Mouse (Mus musculus): Measurements from ENCODE around the gene Nudt21. TPM values are rescaled to one million over a fixed set of nuclear protein-coding genes. Genes with fewer than 3 reads are reported as not detected.
"Not testable (repeated sequence)": the region's sequence is repeated elsewhere in the genome, so short reads cannot be mapped to it uniquely, and the experiment has no call there.

Nudt21 gene
- polyA plus RNA-seq (2016; fragmentation: Nextera tagmentation; extraction: Ambion mirVana), result 162 and 166 TPM in 2 replicates

DNA sequence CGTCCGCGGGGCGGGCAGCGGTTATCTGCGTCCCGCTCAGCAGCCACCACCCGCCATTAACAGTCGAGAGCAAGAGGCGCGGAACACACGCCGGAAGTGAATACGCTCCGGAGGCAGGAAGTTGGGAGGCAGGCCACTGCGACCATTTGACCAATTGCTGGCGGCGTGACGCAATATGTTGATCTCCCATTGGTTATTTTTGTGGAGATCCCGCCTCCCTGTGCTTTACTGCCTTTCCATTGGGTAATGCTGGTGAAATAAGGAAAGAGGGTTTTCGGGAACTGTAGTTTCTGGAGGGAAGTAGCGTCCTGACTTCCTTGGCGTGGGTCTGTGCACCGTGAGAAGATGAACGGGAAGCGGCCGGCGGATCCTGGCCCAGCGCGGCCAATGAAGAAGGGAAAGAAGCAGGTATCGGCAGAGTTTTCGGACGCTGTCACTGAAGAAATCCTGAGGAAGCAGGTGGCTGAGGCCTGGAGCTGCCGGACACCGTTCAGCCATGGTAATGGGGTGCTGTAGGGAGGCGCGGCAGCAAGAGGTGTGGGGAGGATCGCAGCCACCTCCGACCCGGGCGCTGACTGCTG, at the start of gene Nudt21, which contains the start of gene Ogfod1:
Gene Nudt21 (minus strand): TSS at position 88 of the 581 bp plus-strand sequence.
Gene Ogfod1 (plus strand): TSS at position 255 of the 581 bp plus-strand sequence.
- DNase-seq (ENCODE audit: low spot score), result peak; percentile 96
- H3K36me3 ChIP-seq, result peaks cover 7% of the 10 kb centered on the region; the same call in 1 of the 2 replicates
- peaks cover 34% of the 10 kb centered on the region for H3K4me1 ChIP-seq (replicated peaks)
- under 1% methylated on average over 41 of the region's 41 CpGs for WGBS
- H3K9me3 ChIP-seq, result no peaks in the 10 kb centered on the region
- peak within 1 kb of the TSS; percentile 88 for H3K27ac ChIP-seq
- H3K27me3 ChIP-seq (ENCODE audit: insufficient read depth, poor library complexity, severe bottlenecking), result no peaks in the 10 kb centered on the region
- peak within 1 kb of the TSS; percentile 86 for H3K4me3 ChIP-seq

GRCm38 (mm10) chr8:94076461-94077192, 39.8 kb upstream of the Nudt21 start:
- Histone ChIP-seq H3K4me3 (no peak overlapping the region), H3K27me3 (ENCODE audit: insufficient read depth, poor library complexity, severe bottlenecking) (no peaks in the 10 kb centered on the region), H3K4me1 (replicated peaks) (peaks cover 6% of the 10 kb centered on the region; the same call in 1 of the 2 replicates), H3K9me3 (no peaks in the 10 kb centered on the region), H3K36me3 (peaks cover 59% of the 10 kb centered on the region), H3K27ac (no peak overlapping the region)
- 79% methylated on average over 12 of the region's 12 CpGs for WGBS
- DNase-seq (ENCODE audit: low spot score), result no peak

- H3K27ac ChIP-seq, result no peak overlapping the region
- 91% methylated on average over 7 of the region's 7 CpGs for WGBS
Observed at GRCm38 (mm10) chr8:94068793-94069192, 32.0 kb upstream of the Nudt21 start.

DNA sequence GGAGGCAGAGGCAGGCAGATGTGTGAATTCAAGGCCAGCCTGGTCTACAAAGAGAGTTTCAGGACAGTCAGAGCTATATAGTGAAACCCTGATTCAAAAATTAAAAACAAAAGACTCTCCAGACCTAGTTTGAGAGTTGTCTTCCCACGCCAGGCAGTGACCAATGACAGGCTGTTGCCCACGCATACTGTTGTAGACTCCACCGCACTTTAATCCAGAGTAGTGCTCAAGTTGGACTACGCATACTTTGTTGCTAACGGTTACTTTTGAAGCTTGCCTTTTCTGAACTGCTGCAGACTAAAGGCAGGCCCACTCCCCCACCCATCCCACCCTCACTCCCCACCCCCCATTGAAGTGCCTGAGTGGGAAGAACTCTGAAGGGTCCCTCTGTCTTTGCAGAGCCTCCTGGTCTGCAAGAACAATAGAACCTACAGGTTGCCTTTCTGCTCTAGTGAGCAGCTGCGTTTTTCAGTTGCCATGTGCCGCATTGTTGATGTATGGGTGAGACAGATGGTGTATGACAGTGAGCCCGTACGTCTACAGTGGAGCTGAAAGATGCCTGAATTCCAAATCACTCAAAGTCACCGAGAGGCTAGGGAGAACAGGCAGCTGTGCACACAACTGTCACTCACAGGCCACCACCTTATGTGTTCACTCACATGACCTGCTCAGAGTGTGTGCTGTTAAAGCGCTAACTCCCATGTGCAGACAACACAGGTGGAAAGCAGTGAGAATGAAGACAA, 29.5 kb upstream of the Nudt21 start:
- H3K27me3 ChIP-seq (ENCODE audit: insufficient read depth, poor library complexity, severe bottlenecking), result no peaks in the 10 kb centered on the region
- H3K4me3 ChIP-seq, result no peak overlapping the region
- peaks cover 18% of the 10 kb centered on the region for H3K4me1 ChIP-seq (replicated peaks)
- WGBS, result 44% methylated on average over 11 of the region's 11 CpGs
- peak overlapping the region; percentile 79 for H3K27ac ChIP-seq
- peaks cover 60% of the 10 kb centered on the region for H3K36me3 ChIP-seq
- no peaks in the 10 kb centered on the region for H3K9me3 ChIP-seq
- DNase-seq (ENCODE audit: low spot score), result peak; percentile 71

More at GRCm38 (mm10) chr8:94068793-94069192, 32.0 kb upstream of the Nudt21 start:
- H3K4me3 ChIP-seq, result no peak overlapping the region
- no peak for DNase-seq (ENCODE audit: low spot score)
- H3K36me3 ChIP-seq, result peaks cover 44% of the 10 kb centered on the region
- H3K9me3 ChIP-seq, result no peaks in the 10 kb centered on the region
- peaks cover 18% of the 10 kb centered on the region for H3K4me1 ChIP-seq (replicated peaks)
- H3K27me3 ChIP-seq (ENCODE audit: insufficient read depth, poor library complexity, severe bottlenecking), result no peaks in the 10 kb centered on the region

DNA sequence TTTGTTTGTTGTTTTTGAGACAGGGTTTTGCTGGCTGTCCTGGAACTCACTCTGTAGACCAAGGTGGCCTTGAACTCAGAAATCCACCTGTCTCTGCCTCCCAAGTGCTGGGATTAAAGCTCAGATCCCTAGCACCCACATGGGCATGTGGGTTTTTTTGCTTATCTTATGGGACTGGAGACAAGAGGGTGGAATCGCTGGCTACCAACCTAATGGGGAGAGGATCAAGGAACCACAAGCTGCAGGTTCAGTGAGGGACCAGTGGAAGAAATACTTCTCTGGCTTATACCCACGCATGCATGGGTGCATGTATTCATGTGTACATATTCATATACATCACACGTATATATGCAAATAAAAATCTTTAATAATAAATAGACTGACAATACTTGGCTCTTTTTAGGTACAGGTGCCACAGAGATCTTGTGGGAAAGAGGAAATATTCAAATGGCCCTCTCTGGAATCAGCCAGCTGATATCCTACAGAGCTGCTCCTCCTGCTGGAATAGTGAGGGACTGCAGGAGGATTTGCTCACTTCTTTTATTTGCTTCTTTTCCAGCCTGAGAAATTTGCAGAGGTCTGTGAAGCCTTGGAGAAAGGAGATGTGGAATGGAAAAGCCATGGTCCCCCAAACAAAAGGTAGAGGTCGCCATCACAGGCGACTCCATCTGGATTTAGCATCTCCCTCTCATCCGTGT, 20.5 kb upstream of the Nudt21 start:
- H3K4me1 ChIP-seq (replicated peaks), result no peaks in the 10 kb centered on the region
- H3K27me3 ChIP-seq (ENCODE audit: insufficient read depth, poor library complexity, severe bottlenecking), result no peaks in the 10 kb centered on the region
- H3K9me3 ChIP-seq, result peaks cover 3% of the 10 kb centered on the region; the same call in 1 of the 2 replicates
- no peak overlapping the region for H3K4me3 ChIP-seq
- H3K27ac ChIP-seq, result no peak overlapping the region
- DNase-seq (ENCODE audit: low spot score), result peak; percentile 46
- WGBS, result 69% methylated on average over 6 of the region's 6 CpGs
- H3K36me3 ChIP-seq, result peaks cover 86% of the 10 kb centered on the region

- no peak overlapping the region for H3K27ac ChIP-seq
- no peaks in the 10 kb centered on the region for H3K9me3 ChIP-seq
- H3K4me1 ChIP-seq (replicated peaks), result no peaks in the 10 kb centered on the region
- no peak overlapping the region for H3K4me3 ChIP-seq
- no peak for DNase-seq (ENCODE audit: low spot score)
- H3K27me3 ChIP-seq (ENCODE audit: insufficient read depth, poor library complexity, severe bottlenecking), result no peaks in the 10 kb centered on the region
- peaks cover 53% of the 10 kb centered on the region for H3K36me3 ChIP-seq
- WGBS, result 89% methylated on average over 12 of the region's 12 CpGs
Observed at GRCm38 (mm10) chr8:94052696-94053095, 15.9 kb upstream of the Nudt21 start.

DNA sequence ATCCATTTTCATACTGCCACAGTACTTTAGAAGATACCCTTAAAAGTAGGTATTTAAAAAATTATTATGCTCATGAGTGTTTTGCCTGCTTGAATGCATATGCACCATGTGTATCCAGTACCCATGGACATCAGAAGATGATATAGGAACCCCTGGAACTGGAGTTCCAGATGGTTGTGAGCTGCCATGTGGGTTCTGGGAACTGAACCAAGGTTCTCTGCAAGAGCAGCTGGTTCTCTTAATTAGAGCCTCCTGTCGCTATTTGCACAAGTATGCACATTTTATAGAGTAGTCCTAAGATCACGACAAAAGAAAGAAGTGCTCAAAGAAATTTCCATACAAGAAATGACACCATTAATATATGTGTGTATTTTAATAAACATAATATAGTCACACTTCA, 11.0 kb upstream of the Nudt21 start:
- Histone ChIP-seq H3K9me3 (no peaks in the 10 kb centered on the region), H3K27ac (no peak overlapping the region), H3K4me1 (replicated peaks) (no peaks in the 10 kb centered on the region), H3K27me3 (ENCODE audit: insufficient read depth, poor library complexity, severe bottlenecking) (no peaks in the 10 kb centered on the region), H3K36me3 (peaks cover 32% of the 10 kb centered on the region), H3K4me3 (no peak overlapping the region)
- 91% methylated on average over 2 of the region's 2 CpGs for WGBS
- no peak for DNase-seq (ENCODE audit: low spot score)

GRCm38 (mm10) chr8:94037806-94038205, 975 bp upstream of the Nudt21 start:
- peaks cover 8% of the 10 kb centered on the region for H3K36me3 ChIP-seq
- H3K4me3 ChIP-seq, result peak overlapping the region; percentile 86
- H3K4me1 ChIP-seq (replicated peaks), result peaks cover 34% of the 10 kb centered on the region
- 13% methylated on average over 15 of the region's 15 CpGs for WGBS
- H3K9me3 ChIP-seq, result no peaks in the 10 kb centered on the region
- 0 out of 2 replicates have a peak overlapping the region, but pooled peaks have one; percentile 88 for H3K27ac ChIP-seq
- peak; percentile 7 for DNase-seq (ENCODE audit: low spot score)
- H3K27me3 ChIP-seq (ENCODE audit: insufficient read depth, poor library complexity, severe bottlenecking), result no peaks in the 10 kb centered on the region

- Histone ChIP-seq H3K27ac (peak overlapping the region; percentile 88), H3K4me1 (replicated peaks) (peaks cover 34% of the 10 kb centered on the region), H3K4me3 (peak overlapping the region; percentile 86), H3K36me3 (peaks cover 12% of the 10 kb centered on the region)
- H3K27me3 ChIP-seq (ENCODE audit: insufficient read depth, poor library complexity, severe bottlenecking); H3K9me3 ChIP-seq: not testable (repeated sequence)
- WGBS, result 0% methylated on average over 31 of the region's 32 CpGs
- peak; percentile 79 for DNase-seq (ENCODE audit: low spot score)
Observed at GRCm38 (mm10) chr8:94036541-94036940, 290 bp downstream of the Nudt21 start.

DNA sequence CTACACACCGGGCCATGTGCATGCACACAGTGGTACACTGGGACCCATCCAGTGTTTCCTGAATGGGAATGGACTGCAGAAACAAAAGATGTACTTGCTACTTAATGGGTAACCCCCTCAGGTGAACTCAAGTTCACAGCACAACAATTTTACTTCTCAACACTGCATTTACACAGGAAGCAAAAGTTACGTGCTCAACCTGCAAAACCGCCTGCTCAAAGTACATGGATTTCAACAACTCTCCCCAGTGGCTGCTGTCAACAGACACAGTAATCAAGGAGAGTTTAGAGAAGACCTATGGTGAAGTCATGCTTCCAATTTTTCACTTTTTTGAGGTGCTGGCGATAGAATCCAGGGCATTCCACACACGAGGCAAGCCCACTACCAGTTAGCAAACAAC, 1.6 kb downstream of the Nudt21 start:
- 77% methylated on average over 5 of the region's 5 CpGs for WGBS
- H3K4me3 ChIP-seq, result peak overlapping the region; percentile 86

GRCm38 (mm10) chr8:94033601-94034000, 3.2 kb downstream of the Nudt21 start:
- WGBS, result 62% methylated on average over 3 of the region's 3 CpGs
- H3K27ac ChIP-seq, result no peak overlapping the region
- H3K27me3 ChIP-seq (ENCODE audit: insufficient read depth, poor library complexity, severe bottlenecking), result no peaks in the 10 kb centered on the region
- no peaks in the 10 kb centered on the region for H3K9me3 ChIP-seq
- 0 out of 2 replicates have a peak overlapping the region, but pooled peaks have one; percentile 13 for H3K4me3 ChIP-seq
- DNase-seq (ENCODE audit: low spot score), result no peak
- peaks cover 34% of the 10 kb centered on the region for H3K4me1 ChIP-seq (replicated peaks)
- peaks cover 36% of the 10 kb centered on the region for H3K36me3 ChIP-seq

More for the DNA sequence above, 1.6 kb downstream of the Nudt21 start:
- Histone ChIP-seq H3K27me3 (ENCODE audit: insufficient read depth, poor library complexity, severe bottlenecking) (no peaks in the 10 kb centered on the region), H3K27ac (no peak overlapping the region), H3K36me3 (peaks cover 26% of the 10 kb centered on the region), H3K4me1 (replicated peaks) (peaks cover 34% of the 10 kb centered on the region), H3K9me3 (no peaks in the 10 kb centered on the region)
- no peak for DNase-seq (ENCODE audit: low spot score)

DNA sequence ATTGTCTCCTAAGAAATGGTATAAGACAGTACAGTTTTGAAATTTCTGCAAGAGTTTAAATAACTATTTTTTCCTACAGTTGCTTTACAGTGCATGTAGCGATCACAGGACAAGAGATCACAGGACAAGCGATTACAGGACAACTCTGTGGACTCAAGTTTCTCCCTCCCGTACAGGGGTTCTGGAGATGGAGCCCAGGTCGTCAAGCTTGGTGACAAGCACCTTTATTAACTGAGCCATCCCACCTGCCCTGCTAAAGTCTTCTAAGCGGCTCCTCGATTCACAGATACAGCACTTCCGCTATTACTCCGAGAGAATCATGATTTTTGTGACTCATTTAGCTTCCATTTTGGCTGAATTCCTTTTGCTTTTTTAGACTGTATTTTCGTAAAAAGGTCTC, 7.1 kb downstream of the Nudt21 start:
- Histone ChIP-seq H3K36me3 (peaks cover 75% of the 10 kb centered on the region), H3K4me3 (no peak overlapping the region), H3K27ac (no peak overlapping the region), H3K9me3 (no peaks in the 10 kb centered on the region), H3K4me1 (replicated peaks) (peaks cover 13% of the 10 kb centered on the region), H3K27me3 (ENCODE audit: insufficient read depth, poor library complexity, severe bottlenecking) (no peaks in the 10 kb centered on the region)
- WGBS, result 97% methylated on average over 9 of the region's 9 CpGs
- no peak for DNase-seq (ENCODE audit: low spot score)
